Mouse (Mus musculus): ENCODE results near the gene Fnbp1. TPM values are rescaled to one million over a fixed set of nuclear protein-coding genes. Genes with fewer than 3 reads are reported as not detected.
A peak's percentile ranks its signal among the peaks of the same experiment; 100 is the strongest.

Gene Fnbp1
- total RNA-seq, 1 experiment from 2014 or later = 58.5 TPM

DNA sequence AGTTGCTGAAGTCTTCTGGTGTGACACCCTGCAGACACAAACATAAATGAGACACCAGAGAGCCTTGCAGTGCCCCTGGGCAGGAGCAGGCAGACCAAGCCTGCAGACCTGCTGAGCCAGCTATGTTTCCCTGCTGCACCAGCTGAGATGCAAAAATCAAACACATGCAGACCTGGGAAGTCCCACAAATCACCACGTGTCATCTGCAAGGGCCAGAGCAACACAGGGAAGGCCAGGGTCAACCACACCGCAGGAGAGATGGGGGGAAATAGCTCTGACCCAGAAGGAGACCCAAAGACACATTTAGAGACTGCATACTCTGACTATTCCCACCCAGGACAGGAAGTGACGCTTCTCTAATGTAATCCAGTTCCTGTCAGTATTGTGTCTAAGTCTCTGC lies 101.3 kb downstream of the Fnbp1 start:
- no peak for ATAC-seq (replicated peaks in 1 of 2; ENCODE audit: insufficient read depth in 1 of 2, low FRiP score in 2 of 2, low TSS enrichment in 1 of 2, low read depth in 1 of 2, poor library complexity in 2 of 2, severe bottlenecking in 2 of 2)

DNA sequence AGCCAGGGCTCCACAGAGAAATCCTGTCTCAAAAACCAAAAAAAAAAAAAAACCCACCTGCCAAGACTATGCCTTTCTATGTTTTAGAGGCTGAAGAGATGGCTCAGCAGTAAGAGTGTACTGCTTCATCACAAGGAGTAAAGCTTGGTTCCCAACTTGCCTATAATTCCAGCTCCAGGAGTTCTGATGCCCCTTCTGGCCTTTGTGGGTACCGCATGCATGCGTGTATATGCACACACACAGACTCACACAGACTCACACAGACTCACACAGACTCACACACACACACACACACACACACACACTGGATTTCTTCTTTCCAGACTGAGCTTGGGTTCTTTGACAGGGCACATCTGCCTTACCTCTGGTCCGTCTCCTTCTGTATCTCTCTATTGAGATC lies 101.8 kb downstream of the Fnbp1 start:
- ATAC-seq (replicated peaks in 1 of 2; ENCODE audit: insufficient read depth in 1 of 2, low FRiP score in 2 of 2, low TSS enrichment in 1 of 2, low read depth in 1 of 2, poor library complexity in 2 of 2, severe bottlenecking in 2 of 2) = no peak

DNA sequence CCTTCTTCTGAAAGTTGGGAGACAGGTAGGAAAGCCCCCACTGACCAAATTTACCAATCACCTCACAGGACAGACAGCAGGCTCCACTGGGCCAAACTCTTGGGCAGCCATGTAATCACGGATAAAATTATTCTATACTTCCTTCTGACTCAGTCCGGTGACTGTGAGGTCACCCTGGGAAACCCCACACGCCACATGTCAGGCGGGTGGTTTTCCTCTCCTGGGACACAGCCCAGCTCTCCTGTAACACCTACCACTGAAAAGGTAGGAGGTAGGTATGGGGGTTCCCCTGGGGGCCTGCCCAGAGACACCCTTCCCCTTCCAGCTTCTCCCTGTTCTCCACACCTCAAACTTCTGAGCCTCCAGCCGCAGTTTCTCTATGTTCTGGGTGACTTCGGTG lies 105.0 kb downstream of the Fnbp1 start:
- no peak for ATAC-seq (replicated peaks in 1 of 2; ENCODE audit: insufficient read depth in 1 of 2, low FRiP score in 2 of 2, low TSS enrichment in 1 of 2, low read depth in 1 of 2, poor library complexity in 2 of 2, severe bottlenecking in 2 of 2)

DNA sequence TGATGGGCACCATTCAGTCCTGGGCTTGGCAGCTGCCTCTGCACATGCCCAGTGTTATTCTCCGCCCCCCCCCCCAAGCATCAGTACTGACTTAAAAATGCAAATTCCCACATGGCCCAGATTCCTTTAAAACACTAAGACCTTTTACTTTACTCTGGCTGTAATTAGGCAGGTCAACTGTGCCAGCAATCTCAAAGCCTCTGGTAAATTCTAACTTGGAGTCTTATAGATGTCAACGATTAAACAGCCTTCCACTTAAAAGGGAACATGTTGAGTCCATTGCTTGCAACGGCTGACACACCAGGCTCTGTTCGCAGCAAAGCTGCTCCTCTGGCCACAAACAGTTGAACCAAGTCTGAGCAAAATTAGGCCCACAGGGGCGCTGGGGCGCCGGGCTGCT lies 109.8 kb downstream of the Fnbp1 start:
- no peak for ATAC-seq (replicated peaks in 1 of 2; ENCODE audit: insufficient read depth in 1 of 2, low FRiP score in 2 of 2, low TSS enrichment in 1 of 2, low read depth in 1 of 2, poor library complexity in 2 of 2, severe bottlenecking in 2 of 2)

DNA sequence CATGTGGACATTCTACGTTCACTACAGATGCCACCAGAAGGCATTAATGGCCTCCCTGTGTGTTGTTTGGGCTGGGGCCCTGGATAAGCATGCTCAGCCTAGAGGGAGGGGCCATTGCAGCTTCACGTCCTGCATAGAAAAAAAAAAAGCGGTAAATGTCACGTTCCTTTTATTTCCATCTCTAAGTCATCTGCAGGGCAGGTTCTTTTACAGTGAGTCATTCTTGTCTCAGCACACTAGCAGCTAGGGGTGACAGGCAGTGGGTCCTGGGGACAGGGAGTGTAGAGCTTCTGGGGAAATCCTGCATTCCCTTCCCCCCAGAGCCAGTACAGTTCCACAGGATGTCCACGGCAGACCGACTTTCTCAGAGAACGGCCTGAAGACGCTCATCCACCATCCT lies 115.2 kb downstream of the Fnbp1 start:
- ATAC-seq (replicated peaks in 1 of 2; ENCODE audit: insufficient read depth in 1 of 2, low FRiP score in 2 of 2, low TSS enrichment in 1 of 2, low read depth in 1 of 2, poor library complexity in 2 of 2, severe bottlenecking in 2 of 2) = no peak

DNA sequence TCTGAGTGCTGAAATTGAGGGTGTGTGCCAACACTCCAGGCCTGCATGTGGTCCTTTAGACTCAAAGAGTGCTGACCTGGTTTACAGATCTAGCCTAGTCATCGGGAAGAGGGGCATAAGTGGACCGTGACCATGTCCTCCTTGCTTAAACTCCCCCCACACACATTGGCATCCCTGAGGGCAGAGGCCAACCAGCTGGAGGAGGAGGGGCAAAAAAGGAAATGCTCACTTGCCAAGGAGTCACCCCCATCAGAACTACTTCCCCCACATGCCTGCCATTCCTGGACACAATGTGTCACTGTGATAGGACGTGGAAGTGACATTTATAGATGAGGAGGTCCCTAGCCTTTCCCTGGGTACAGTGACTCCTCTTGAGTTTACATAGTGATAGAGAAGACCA lies 116.3 kb downstream of the Fnbp1 start:
- ATAC-seq (replicated peaks in 1 of 2; ENCODE audit: insufficient read depth in 1 of 2, low FRiP score in 2 of 2, low TSS enrichment in 1 of 2, low read depth in 1 of 2, poor library complexity in 2 of 2, severe bottlenecking in 2 of 2) = no peak

DNA sequence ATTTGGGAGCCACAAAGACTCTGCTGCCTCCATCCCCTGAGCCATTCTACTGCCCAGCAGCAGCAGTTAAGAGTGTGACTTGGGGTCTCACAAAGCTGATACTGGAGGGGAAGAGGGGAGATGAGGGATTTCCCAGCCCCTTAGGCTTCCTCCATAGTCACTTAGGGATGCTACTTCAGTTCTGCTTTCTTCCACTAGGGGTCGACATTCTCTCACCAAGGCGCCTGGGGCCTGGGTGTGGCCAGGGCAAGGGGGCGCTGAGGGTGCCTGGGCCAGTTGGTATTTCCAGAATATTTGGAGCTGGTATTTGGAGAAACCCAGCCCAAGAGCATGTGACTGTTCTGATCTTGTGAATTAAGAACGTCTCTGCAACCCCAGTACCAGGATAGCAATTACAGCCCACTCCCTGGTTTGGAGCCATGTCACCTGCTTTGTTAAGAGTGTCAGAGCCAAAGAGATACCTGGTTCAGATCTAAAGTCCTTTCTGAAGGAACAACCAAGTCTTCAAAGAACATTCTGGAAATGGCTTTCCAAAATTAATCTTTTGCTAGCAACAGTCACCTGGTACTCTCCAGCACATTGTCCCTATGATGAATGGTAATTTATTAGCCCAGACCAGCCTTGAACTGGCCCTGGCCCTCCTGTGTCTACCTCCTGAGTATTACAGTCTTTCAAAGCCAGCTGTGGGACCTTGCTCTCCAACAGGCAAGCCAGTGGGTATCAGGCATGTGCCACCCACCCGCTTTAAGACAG lies 117.0 kb downstream of the Fnbp1 start:
- peak; percentile 64 to 81 for ATAC-seq (replicated peaks in 1 of 2; ENCODE audit: insufficient read depth in 1 of 2, low FRiP score in 2 of 2, low TSS enrichment in 1 of 2, low read depth in 1 of 2, poor library complexity in 2 of 2, severe bottlenecking in 2 of 2)

DNA sequence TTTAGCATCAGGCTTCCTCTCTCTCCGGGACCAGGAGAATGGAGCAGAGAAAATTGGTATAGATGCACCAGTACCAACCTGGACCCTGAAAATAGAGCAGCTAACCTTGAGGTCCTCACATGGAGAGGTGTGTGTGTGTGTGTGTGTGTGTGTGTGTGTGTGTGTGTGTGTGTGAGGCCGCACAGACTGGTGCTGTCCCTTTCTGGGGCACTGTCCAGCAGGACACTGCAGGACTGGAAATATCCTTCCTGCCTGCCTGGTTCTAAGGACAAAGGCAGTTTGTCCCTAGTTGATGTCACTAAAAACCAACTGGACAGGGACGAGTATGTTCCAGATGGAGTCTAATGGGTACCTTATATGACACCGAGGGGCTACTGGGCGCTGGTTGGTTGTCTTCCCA lies 117.9 kb downstream of the Fnbp1 start:
- ATAC-seq (replicated peaks in 1 of 2; ENCODE audit: insufficient read depth in 1 of 2, low FRiP score in 2 of 2, low TSS enrichment in 1 of 2, low read depth in 1 of 2, poor library complexity in 2 of 2, severe bottlenecking in 2 of 2) = no peak

DNA sequence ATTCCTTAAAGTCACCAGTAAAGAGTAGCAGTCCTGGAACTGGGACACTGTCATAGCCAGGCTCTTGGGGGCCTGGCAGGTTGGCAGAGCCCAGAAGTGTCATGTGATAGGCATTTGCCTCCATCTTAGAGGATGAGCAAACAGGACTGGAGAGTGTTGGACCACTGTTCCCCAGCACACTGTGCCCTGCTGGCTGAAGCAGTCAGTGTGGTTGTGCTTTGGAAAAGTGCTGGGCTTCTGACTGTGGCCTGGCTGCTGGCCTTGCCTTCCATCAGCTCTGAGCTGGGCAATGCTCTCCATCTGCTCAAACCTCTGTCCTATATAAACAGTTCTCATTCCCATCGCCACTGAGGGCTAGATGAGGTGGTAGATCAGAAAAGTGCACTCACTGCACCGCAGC lies 121.6 kb downstream of the Fnbp1 start:
- no peak for ATAC-seq (replicated peaks in 1 of 2; ENCODE audit: insufficient read depth in 1 of 2, low FRiP score in 2 of 2, low TSS enrichment in 1 of 2, low read depth in 1 of 2, poor library complexity in 2 of 2, severe bottlenecking in 2 of 2)

DNA sequence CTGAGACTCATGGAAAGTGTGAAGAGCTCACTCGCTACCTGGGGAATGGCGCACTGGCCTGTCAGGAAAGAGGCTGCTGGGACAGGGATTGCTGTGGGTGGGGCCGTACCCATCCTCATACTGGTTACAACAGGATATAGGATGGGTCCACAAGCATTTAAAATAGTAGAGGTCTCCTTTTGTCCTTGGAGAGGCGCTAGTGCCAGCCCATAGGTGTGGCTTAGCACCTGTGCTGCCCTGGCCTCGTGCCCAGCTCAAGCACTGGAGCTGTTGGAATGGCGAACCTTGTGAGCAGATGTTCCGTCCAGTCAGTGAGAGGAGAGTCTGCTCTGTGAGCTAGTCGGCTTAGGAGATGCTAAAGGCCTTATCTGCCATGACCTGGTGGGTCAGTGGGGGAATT lies 122.8 kb downstream of the Fnbp1 start:
- no peak for ATAC-seq (replicated peaks in 1 of 2; ENCODE audit: insufficient read depth in 1 of 2, low FRiP score in 2 of 2, low TSS enrichment in 1 of 2, low read depth in 1 of 2, poor library complexity in 2 of 2, severe bottlenecking in 2 of 2)

DNA sequence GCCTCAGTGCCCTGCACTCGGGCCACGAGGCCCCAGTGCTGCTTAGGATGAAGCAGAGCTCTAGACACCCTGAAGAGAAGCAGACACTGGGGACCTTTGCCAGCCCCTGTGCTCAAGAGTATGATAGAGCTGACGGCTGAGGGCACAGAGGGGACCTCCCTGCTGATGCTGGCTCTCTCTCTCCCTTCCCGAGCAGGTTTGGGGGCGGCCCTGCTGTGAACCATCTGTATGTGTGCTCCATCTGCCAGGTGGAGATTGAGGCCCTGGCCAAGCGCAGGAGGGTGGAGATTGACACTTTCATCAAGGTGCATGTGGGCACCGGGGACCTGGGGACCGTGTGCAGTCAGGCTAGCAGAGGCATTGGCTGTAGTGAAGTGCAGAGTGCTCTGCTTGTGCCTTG lies 123.3 kb downstream of the Fnbp1 start:
- no peak for ATAC-seq (replicated peaks in 1 of 2; ENCODE audit: insufficient read depth in 1 of 2, low FRiP score in 2 of 2, low TSS enrichment in 1 of 2, low read depth in 1 of 2, poor library complexity in 2 of 2, severe bottlenecking in 2 of 2)

DNA sequence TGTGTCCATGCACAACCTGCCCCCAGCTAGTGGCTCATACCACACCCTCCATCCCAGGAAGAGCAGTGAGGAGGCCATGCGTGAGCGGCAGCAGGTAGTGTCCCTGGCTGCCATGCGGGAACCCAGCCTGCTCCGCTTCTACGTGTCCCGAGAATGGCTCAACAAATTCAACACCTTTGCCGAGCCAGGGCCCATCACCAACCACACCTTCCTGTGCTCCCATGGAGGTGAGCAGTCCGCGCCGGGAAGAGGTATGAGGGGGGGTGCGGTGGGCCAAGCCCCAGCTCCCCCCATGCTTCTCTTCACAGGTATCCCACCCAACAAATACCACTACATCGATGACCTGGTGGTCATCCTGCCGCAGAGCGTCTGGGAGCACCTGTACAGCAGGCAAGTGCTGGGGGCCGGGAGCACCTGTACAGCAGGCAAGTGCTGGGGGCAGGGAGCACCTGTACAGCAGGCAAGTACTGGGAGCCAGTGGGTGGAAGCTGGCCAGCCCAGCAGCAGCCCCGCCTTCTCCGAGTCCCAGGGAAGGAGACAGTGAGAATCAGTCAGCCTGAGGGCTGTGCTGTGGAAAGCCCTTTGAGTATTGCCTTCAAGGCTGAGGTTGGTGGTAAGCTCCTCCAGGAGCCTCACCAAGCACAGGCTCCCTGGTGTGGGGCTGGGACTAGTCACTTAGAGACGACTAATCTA lies 124.0 kb downstream of the Fnbp1 start:
- no peak for ATAC-seq (replicated peaks in 1 of 2; ENCODE audit: insufficient read depth in 1 of 2, low FRiP score in 2 of 2, low TSS enrichment in 1 of 2, low read depth in 1 of 2, poor library complexity in 2 of 2, severe bottlenecking in 2 of 2)

DNA sequence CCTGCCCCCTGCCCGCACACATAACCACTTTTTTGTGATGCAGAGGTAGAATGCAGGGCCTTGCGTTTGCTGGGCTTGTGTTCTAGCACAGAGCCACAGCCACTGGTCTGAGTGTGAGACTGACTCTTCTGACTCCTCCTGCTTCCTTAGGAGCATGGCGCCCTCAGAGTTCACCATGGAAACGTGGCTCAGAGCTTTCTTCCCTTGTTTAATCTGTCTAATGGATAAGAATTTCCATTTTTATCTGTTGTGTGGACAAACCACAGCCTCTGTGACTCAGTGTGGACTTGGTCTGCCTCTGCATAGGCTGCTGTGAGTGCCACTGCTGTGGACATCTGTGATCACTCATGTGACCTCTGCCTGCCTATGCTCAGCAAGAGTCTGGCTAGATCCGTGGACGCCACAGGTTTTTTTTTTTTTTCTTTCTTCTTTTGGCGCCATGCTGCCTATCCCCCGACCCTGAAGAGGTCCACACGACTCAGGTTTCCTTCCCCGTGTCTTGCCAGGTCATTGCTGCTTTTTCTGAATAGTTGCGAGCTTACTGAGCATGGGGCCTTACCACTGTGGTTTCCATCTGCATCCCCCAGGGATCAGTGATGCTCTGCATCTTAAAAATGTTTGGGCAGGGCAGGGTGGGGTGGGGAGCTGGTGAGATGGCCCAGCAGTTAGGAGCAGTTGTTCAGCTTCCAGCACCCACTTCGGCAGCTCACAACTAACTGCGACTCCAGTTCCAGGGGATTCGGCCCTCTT lies 128.3 kb downstream of the Fnbp1 start:
- no peak for ATAC-seq (replicated peaks in 1 of 2; ENCODE audit: insufficient read depth in 1 of 2, low FRiP score in 2 of 2, low TSS enrichment in 1 of 2, low read depth in 1 of 2, poor library complexity in 2 of 2, severe bottlenecking in 2 of 2)

DNA sequence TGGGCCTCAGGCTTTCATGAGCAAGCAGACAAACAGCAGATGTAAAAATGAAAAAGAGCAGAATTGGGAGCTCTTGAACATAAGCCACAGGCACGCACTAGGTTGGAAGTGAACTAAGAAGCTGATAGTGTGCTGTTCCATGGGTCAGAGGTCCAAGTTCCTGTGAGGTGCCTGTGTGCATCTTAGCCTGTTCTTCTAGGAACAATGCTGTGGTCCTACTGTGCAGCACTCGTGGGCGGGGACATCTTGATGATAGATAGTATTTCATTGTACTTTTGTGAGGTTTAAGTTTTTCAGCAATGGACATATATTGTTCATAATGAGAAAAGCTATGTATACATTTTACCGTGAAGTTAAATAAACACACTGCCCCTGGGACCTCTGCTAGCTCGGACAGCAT lies 134.6 kb downstream of the Fnbp1 start:
- ATAC-seq (replicated peaks in 1 of 2; ENCODE audit: insufficient read depth in 1 of 2, low FRiP score in 2 of 2, low TSS enrichment in 1 of 2, low read depth in 1 of 2, poor library complexity in 2 of 2, severe bottlenecking in 2 of 2) = no peak

DNA sequence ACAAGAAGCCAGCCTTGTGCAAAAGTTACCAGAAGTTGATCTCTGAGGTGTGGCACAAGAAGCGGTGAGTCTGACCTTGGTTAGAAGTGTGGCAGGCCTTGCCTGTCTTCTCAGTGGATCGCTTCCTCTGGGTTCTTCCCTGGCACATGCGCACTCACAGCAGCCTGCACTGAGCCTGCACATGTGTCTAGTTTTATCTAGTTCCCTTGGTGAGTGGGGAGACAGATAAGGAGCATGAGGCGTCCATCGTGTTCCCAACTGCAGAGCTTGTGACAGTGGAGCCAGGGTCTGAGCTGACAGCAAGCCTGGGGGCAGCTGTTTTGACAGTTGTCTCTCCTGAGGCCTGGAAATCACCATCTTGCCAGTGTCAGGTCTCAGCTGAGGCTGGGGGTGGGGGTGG lies 135.4 kb downstream of the Fnbp1 start:
- ATAC-seq (replicated peaks in 1 of 2; ENCODE audit: insufficient read depth in 1 of 2, low FRiP score in 2 of 2, low TSS enrichment in 1 of 2, low read depth in 1 of 2, poor library complexity in 2 of 2, severe bottlenecking in 2 of 2) = peak in 1 of 2 experiments; percentile 33; a peak in 1 of 4 replicates

DNA sequence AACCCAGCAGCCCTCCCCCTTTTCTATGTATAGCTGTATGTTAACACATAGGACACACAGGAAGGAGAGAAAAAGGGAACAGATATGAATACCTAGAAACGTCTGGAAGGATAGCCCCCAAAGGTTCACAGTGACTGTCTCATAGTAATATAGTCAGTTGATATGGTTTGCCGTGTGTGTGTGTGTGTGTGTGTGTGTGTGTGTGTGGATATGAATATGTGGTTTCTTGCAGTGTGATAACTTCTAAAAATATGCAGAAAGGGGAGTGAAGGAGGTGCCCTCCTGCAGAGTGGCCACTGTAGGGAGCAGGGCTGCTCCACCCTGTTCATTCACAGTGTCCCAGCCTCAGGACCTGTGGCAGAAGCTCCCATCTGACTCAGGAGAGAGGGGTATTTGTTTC lies 136.4 kb downstream of the Fnbp1 start:
- no peak for ATAC-seq (replicated peaks in 1 of 2; ENCODE audit: insufficient read depth in 1 of 2, low FRiP score in 2 of 2, low TSS enrichment in 1 of 2, low read depth in 1 of 2, poor library complexity in 2 of 2, severe bottlenecking in 2 of 2)

DNA sequence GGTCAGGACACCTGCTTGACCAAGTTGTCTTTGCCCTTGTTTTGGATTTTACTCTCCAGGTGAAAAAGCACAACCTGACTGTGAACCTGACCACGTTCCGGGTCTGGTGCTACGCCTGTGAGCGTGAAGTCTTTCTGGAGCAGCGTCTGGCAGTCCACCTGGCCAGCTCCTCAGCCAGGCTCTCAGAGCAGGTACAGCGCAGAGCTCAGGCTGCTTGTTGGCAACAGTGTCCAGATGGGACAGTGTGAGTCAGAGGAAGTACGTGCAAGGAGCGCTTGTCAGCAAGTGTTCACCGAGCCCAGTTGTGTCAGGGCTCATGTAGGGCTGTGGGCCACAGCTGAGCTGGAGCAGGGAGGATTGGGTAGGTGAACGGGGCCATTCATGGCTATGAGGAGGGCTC lies 139.0 kb downstream of the Fnbp1 start:
- no peak for ATAC-seq (replicated peaks in 1 of 2; ENCODE audit: insufficient read depth in 1 of 2, low FRiP score in 2 of 2, low TSS enrichment in 1 of 2, low read depth in 1 of 2, poor library complexity in 2 of 2, severe bottlenecking in 2 of 2)

DNA sequence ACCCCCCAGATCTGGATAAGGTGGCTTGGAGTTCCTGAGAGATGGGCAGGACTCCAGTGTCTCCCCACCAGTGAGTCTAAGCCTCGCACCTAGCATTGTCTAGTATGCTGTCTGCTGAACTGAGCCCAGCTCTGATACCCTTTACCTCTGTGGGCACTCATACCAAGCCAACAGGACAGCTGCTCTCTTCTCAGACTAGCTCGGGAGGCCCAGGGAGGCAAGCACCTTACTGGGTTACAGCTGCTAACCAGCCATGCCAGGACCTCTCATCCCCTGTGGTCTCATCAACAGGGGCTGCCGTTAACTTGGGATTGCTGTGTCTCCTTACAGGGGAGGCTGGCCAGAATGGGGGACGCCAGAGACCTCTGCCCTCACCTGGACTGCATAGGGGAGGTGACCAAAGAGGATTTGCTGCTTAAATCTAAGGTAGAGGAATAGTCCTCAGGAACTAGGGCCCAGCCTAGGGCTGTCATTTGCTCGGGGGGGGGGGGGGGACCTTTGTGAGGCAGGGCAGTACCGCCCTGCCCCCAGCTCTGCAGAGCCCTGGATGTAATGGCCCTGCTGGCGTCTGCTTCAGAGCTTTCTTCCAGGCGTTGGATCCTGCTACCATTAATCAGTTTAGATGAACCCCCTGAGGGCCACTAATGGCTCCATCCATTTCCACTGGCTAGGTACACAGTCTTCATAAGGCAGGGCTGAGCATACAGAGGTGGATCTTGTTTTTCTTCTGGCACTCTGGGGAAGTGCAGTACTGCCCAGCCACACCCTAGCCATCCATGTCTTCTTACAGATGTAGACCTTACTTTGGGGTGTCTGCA lies 143.2 kb downstream of the Fnbp1 start:
- ATAC-seq (replicated peaks in 1 of 2; ENCODE audit: insufficient read depth in 1 of 2, low FRiP score in 2 of 2, low TSS enrichment in 1 of 2, low read depth in 1 of 2, poor library complexity in 2 of 2, severe bottlenecking in 2 of 2) = no peak
